Comparison of ENCODE assay signal across 1 mouse cellular context in genomic region chr19:37375755-37376615, GRCm38 (mm10).
TF ChIP-seq lines count a peak whose summit lies in the region.

TSS of gene Kif11 (plus strand) at chr19:37376403.

TF ChIP-seq in CH12.LX, 34 proteins besides CTCF, POLR2A, EP300 and RAD21 (continued from another document):
- no peak for TF ChIP-seq ZKSCAN1 (IDR thresholded peaks at IDR 0.05; ENCODE audit: borderline replicate concordance, low read depth, low read length)
- no peak; the same call in 1 of the 2 replicates for TF ChIP-seq IRF4 (IDR thresholded peaks at IDR 0.05; ENCODE audit: low read depth, low read length)
- peak; percentile 54; the same call in 1 of the 2 replicates for TF ChIP-seq BHLHE40 (IDR thresholded peaks at IDR 0.05; ENCODE audit: low read depth, low read length)
- no peak for TF ChIP-seq ZC3H11A (IDR thresholded peaks at IDR 0.05; ENCODE audit: low read depth, low read length)
- TF ChIP-seq MAX (IDR thresholded peaks at IDR 0.05; ENCODE audit: low read length), result peak; percentile 52
- peak; percentile 74 for TF ChIP-seq SIN3A (IDR thresholded peaks at IDR 0.05; ENCODE audit: low read length)
- no peak for TF ChIP-seq GABPA (IDR thresholded peaks at IDR 0.05; ENCODE audit: insufficient replicate concordance, low read depth, low read length)
- TF ChIP-seq MEF2A (IDR thresholded peaks at IDR 0.05; ENCODE audit: borderline replicate concordance, low read depth, low read length), result peak; percentile 63; the same call in 1 of the 2 replicates
- 0 out of 2 replicates have a peak, but pooled peaks have one; percentile 4 for TF ChIP-seq ZNF384 (IDR thresholded peaks at IDR 0.05; ENCODE audit: low read depth, low read length)
- peak; percentile 88; the same call in 1 of the 2 replicates for TF ChIP-seq E2F4 (IDR thresholded peaks at IDR 0.05; ENCODE audit: insufficient replicate concordance, low read depth, low read length)
